Mouse (Mus musculus) kidney, adult 2 months (tissue): Measurements from ENCODE around the gene 1700018B08Rik. TPM values are rescaled to one million over a fixed set of nuclear protein-coding genes. Genes with fewer than 3 reads are reported as not detected.

Source experiments
- DNase-seq: peaks from one replicate; pipeline ENCODE4 v3.0.0; 2021
- H3K27ac ChIP-seq: fragments of 200-500 bp; 2 replicates; pipeline ENCODE4 v1.5.1; 2012; ENCODE audit warnings: low read depth, low read length, control low read depth, inconsistent platforms; ENCODE audit not compliant: insufficient read depth
- H3K27me3 ChIP-seq: fragments of 200-500 bp; replicated peaks from 2 replicates; pipeline ENCODE4 v1.6.1; 2012; ENCODE audit warnings: mild to moderate bottlenecking, moderate library complexity, low read length, inconsistent platforms; ENCODE audit not compliant: control insufficient read depth, insufficient read depth
- H3K36me3 ChIP-seq: fragments of 200-500 bp; 2 replicates; pipeline ENCODE4 v1.6.1; 2012; ENCODE audit warnings: mild to moderate bottlenecking, moderate library complexity, low read length, inconsistent platforms; ENCODE audit not compliant: control insufficient read depth, insufficient read depth
- H3K4me1 ChIP-seq: fragments of 200-500 bp; 2 replicates; pipeline ENCODE4 v1.6.1; 2011; ENCODE audit warnings: low read length; ENCODE audit not compliant: control insufficient read depth, insufficient read depth
- H3K4me3 ChIP-seq: fragments of 200-500 bp; 2 replicates; pipeline ENCODE4 v1.5.1; 2011; ENCODE audit warnings: mild to moderate bottlenecking, low read depth, low read length, control low read depth; ENCODE audit not compliant: insufficient read depth
- CTCF ChIP-seq: fragments of 200-500 bp; conservative IDR thresholded peaks from 2 replicates; pipeline ENCODE4 v1.5.1; 2011; ENCODE audit warnings: low read depth, mild to moderate bottlenecking, control low read depth, low read length, moderate library complexity, mixed read lengths; ENCODE audit not compliant: insufficient read depth, insufficient read length
- POLR2A ChIP-seq: fragments of 200-500 bp; IDR thresholded peaks from one replicate; pipeline ENCODE4 v1.6.1; 2011; ENCODE audit warnings: low read depth, low read length, control low read depth
- WGBS: fragments of 180-500 bp; shearing (Covaris S2); methylation state at CpG from one replicate; pipeline ENCODE4 v1.1.7; 2018; 5-methylcytosine and 5-hydroxymethylcytosine counted together
- polyA plus RNA-seq: library from polyadenylated mRNA; depleted of rRNA; stranded (reverse); fragments of >200 nt; gene quantifications from 2 replicates; pipeline ENCODE4 v1.2.3, GENCODE M21; 2012; rRNA removed

Gene 1700018B08Rik
- polyA plus RNA-seq, result 0.22 TPM in 1 of 2 replicates, not detected in the other

- TF ChIP-seq POLR2A, result no peak
- no peak for TF ChIP-seq CTCF
- H3K27me3 ChIP-seq, result no peaks in the 10 kb centered on the region
- no peak within 1 kb of the TSS for H3K27ac ChIP-seq
- no peak for DNase-seq
- 81% methylated on average over 12 of the region's 12 CpGs for WGBS
- no peak within 1 kb of the TSS for H3K4me3 ChIP-seq
- no peaks in the 10 kb centered on the region for H3K4me1 ChIP-seq
- no peaks in the 10 kb centered on the region for H3K36me3 ChIP-seq
Observed at GRCm38 (mm10) chr8:121544276-121544785, at the start of gene 1700018B08Rik. 1700018B08Rik (minus strand) TSS chr8:121544320.

- Histone ChIP-seq H3K27me3 (no peaks in the 10 kb centered on the region), H3K36me3 (0 out of 2 replicates have a peak, but pooled peaks cover 1% of the 10 kb centered on the region), H3K4me1 (peaks cover 16% of the 10 kb centered on the region), H3K4me3 (no peak overlapping the region), H3K27ac (no peak overlapping the region)
- DNase-seq, result no peak
- TF ChIP-seq CTCF (no peak), POLR2A (no peak)
- 88% methylated on average over 5 of the region's 5 CpGs for WGBS
Observed at GRCm38 (mm10) chr8:121593293-121593692, 49.2 kb upstream of the 1700018B08Rik start.

GRCm38 (mm10) chr8:121591178-121592066 lies 47.3 kb upstream of the 1700018B08Rik start:
- no peaks in the 10 kb centered on the region for H3K27me3 ChIP-seq
- WGBS, result 10% methylated on average over 20 of the region's 20 CpGs
- peaks cover 16% of the 10 kb centered on the region for H3K4me1 ChIP-seq
- TF ChIP-seq CTCF (peak; percentile 46), POLR2A (no peak)
- H3K4me3 ChIP-seq, result peak overlapping the region; percentile 88
- DNase-seq, result peak; percentile 66
- peak overlapping the region; percentile 75; the same call in 1 of the 2 replicates for H3K27ac ChIP-seq
- no peaks in the 10 kb centered on the region for H3K36me3 ChIP-seq

- no peaks in the 10 kb centered on the region for H3K36me3 ChIP-seq
- peaks cover 16% of the 10 kb centered on the region for H3K4me1 ChIP-seq
- TF ChIP-seq CTCF, result no peak
- no peak for TF ChIP-seq POLR2A
- peak within 1 kb of the TSS; percentile 75 for H3K27ac ChIP-seq
- peak; percentile 96 for DNase-seq
- H3K4me3 ChIP-seq, result peak within 1 kb of the TSS; percentile 88
- H3K27me3 ChIP-seq, result no peaks in the 10 kb centered on the region
- WGBS, result under 1% methylated on average over 94 of the region's 94 CpGs
Observed at GRCm38 (mm10) chr8:121590203-121591177, 46.4 kb upstream of the 1700018B08Rik start, which contains the start of gene Map1lc3b. Map1lc3b (plus strand) TSS chr8:121590361.

- Histone ChIP-seq H3K27me3 (no peaks in the 10 kb centered on the region), H3K4me1 (peaks cover 20% of the 10 kb centered on the region), H3K4me3 (no peak overlapping the region), H3K27ac (no peak overlapping the region), H3K36me3 (no peaks in the 10 kb centered on the region)
- TF ChIP-seq POLR2A, result no peak
- TF ChIP-seq CTCF, result no peak
- WGBS, result 66% methylated on average over 2 of the region's 2 CpGs
- DNase-seq, result no peak
Observed at GRCm38 (mm10) chr8:121589205-121589726, 45.1 kb upstream of the 1700018B08Rik start.

- Histone ChIP-seq H3K36me3 (no peaks in the 10 kb centered on the region), H3K27me3 (no peaks in the 10 kb centered on the region), H3K4me3 (no peak overlapping the region), H3K4me1 (peaks cover 20% of the 10 kb centered on the region), H3K27ac (no peak overlapping the region)
- TF ChIP-seq POLR2A (no peak), CTCF (no peak)
- DNase-seq, result no peak
- 87% methylated on average over 4 of the region's 4 CpGs for WGBS
Observed at GRCm38 (mm10) chr8:121588750-121589149, 44.6 kb upstream of the 1700018B08Rik start.
